Mouse (Mus musculus) myocyte (in vitro differentiated cells): ENCODE data around the gene Edc3. TPM values are rescaled to one million over a fixed set of nuclear protein-coding genes. Genes with fewer than 3 reads are reported as not detected.

Experiments
- H3K27me3 ChIP-seq: one replicate; pipeline ENCODE4 v1.6.1; 2011; ENCODE audit not compliant: control insufficient read depth, insufficient read depth, insufficient read length
- H3K36me3 ChIP-seq: one replicate; pipeline ENCODE4 v1.6.1; 2011; ENCODE audit not compliant: control insufficient read depth, insufficient read depth
- H3K4me2 ChIP-seq: one replicate; pipeline ENCODE4 v1.6.1; 2011; ENCODE audit warnings: low read depth, control low read depth
- H3K4me3 ChIP-seq: one replicate; pipeline ENCODE4 v1.5.1; 2011; ENCODE audit warnings: mild to moderate bottlenecking, control low read depth, moderate library complexity
- H3K79me2 ChIP-seq: one replicate; pipeline ENCODE4 v1.6.1; 2011; ENCODE audit not compliant: control insufficient read depth, insufficient read depth
- H3ac ChIP-seq: one replicate; pipeline ENCODE4 v1.6.1; 2011; ENCODE audit not compliant: control insufficient read depth, insufficient read length
- CEBPB ChIP-seq: IDR thresholded peaks from 2 replicates; pipeline ENCODE4 v1.6.1; 2011; ENCODE audit warnings: mild to moderate bottlenecking, moderate library complexity; ENCODE audit not compliant: poor library complexity, insufficient read depth, severe bottlenecking
- E2F4 ChIP-seq: IDR thresholded peaks from one replicate; pipeline ENCODE4 v1.6.1; 2011; ENCODE audit warnings: mild to moderate bottlenecking, control low read depth, moderate library complexity; ENCODE audit not compliant: insufficient read depth
- MAX ChIP-seq: IDR thresholded peaks from one replicate; pipeline ENCODE4 v1.6.1; 2011; ENCODE audit warnings: low read depth, mild to moderate bottlenecking, control low read depth
- MYOD1 ChIP-seq, 3 experiments: IDR thresholded peaks; one replicate each; pipeline ENCODE4 v1.6.1; 2011; ENCODE audit warnings: control low read depth in 2 of 3, low read depth in 2 of 3, mild to moderate bottlenecking in 2 of 3, moderate library complexity in 1 of 3; ENCODE audit not compliant: insufficient read length in 2 of 3, control insufficient read depth in 1 of 3
- MYOG ChIP-seq, 3 experiments: IDR thresholded peaks; one replicate each; pipeline ENCODE4 v1.6.1; 2011; ENCODE audit warnings: control low read depth in 2 of 3, low read depth in 2 of 3, mild to moderate bottlenecking in 2 of 3; ENCODE audit not compliant: insufficient read length in 2 of 3, control insufficient read depth in 1 of 3, insufficient read depth in 1 of 3
- POLR2A ChIP-seq: IDR thresholded peaks from one replicate; pipeline ENCODE4 v1.6.1; 2011; ENCODE audit warnings: low read depth, mild to moderate bottlenecking, control low read depth, moderate library complexity; ENCODE audit not compliant: insufficient read length
- POLR2AphosphoS2 ChIP-seq: IDR thresholded peaks from one replicate; pipeline ENCODE4 v1.6.1; 2011; ENCODE audit warnings: low read depth, control low read depth; ENCODE audit not compliant: insufficient read length
- REST ChIP-seq: IDR thresholded peaks from one replicate; pipeline ENCODE4 v1.6.1; 2011; ENCODE audit warnings: mild to moderate bottlenecking, control low read depth, moderate library complexity; ENCODE audit not compliant: insufficient read depth, insufficient read length
- SRF ChIP-seq: IDR thresholded peaks from one replicate; pipeline ENCODE4 v1.6.1; 2011; ENCODE audit warnings: low read depth; ENCODE audit not compliant: control insufficient read depth, insufficient read length
- TCF12 ChIP-seq: IDR thresholded peaks from one replicate; pipeline ENCODE4 v1.6.1; 2011; ENCODE audit warnings: mild to moderate bottlenecking, control low read depth; ENCODE audit not compliant: poor library complexity, insufficient read depth, severe bottlenecking
- TCF3 ChIP-seq: IDR thresholded peaks from one replicate; pipeline ENCODE4 v1.6.1; 2011; ENCODE audit warnings: low read depth, control low read depth; ENCODE audit not compliant: insufficient read length
- USF1 ChIP-seq: IDR thresholded peaks from one replicate; pipeline ENCODE4 v1.6.1; 2011; ENCODE audit warnings: low read depth, mild to moderate bottlenecking, control low read depth, moderate library complexity
- polyA plus RNA-seq: library from polyadenylated mRNA; unstranded; fragments of >200 nt; fragmentation: generic; extraction: Trizol; gene quantifications from one replicate; pipeline ENCODE4 v1.2.1, GENCODE M21; 2012; ENCODE audit warnings: missing spikeins

The Edc3 gene
- polyA plus RNA-seq, 1 experiment: 11.0 TPM

- TF ChIP-seq CEBPB (no peak), USF1 (no peak), POLR2A (no peak)
- H3K4me3 ChIP-seq: no peak overlapping the region
- no peaks in the 10 kb centered on the region for H3K27me3 ChIP-seq
- no peak overlapping the region for H3K4me2 ChIP-seq
- H3ac ChIP-seq: no peak overlapping the region
- H3K36me3 ChIP-seq: no peaks in the 10 kb centered on the region
- H3K79me2 ChIP-seq: no peaks in the 10 kb centered on the region
Observed at GRCm38 (mm10) chr9:57769539-57770069, 61.3 kb downstream of the Edc3 start.

- Histone ChIP-seq H3K4me2 (no peak overlapping the region), H3K79me2 (no peaks in the 10 kb centered on the region), H3K27me3 (peaks cover under 1% of the 10 kb centered on the region), H3K4me3 (no peak overlapping the region), H3ac (no peak overlapping the region), H3K36me3 (no peaks in the 10 kb centered on the region)
- TF ChIP-seq MAX (no peak), POLR2A (no peak), CEBPB (no peak), REST (no peak), MYOD1 (IDR thresholded peaks at IDR 0.05; ENCODE audit: control insufficient read depth in 1 of 3, insufficient read length in 2 of 3, low read depth in 2 of 3) (no peak), TCF12 (no peak), POLR2AphosphoS2 (no peak), SRF (no peak), USF1 (no peak), E2F4 (no peak), TCF3 (no peak), MYOG (IDR thresholded peaks at IDR 0.05; ENCODE audit: control insufficient read depth in 1 of 3, insufficient read depth in 1 of 3, insufficient read length in 2 of 3, low read depth in 2 of 3) (no peak)
Observed at GRCm38 (mm10) chr9:57770214-57770613, 61.9 kb downstream of the Edc3 start.

- H3K36me3 ChIP-seq: no peaks in the 10 kb centered on the region
- peaks cover 7% of the 10 kb centered on the region for H3K27me3 ChIP-seq
- no peak overlapping the region for H3ac ChIP-seq
- no peak overlapping the region for H3K4me3 ChIP-seq
- TF ChIP-seq CEBPB (no peak), TCF12 (no peak), E2F4 (no peak), POLR2A (no peak), TCF3 (no peak), MYOG (IDR thresholded peaks at IDR 0.05; ENCODE audit: control insufficient read depth in 1 of 3, insufficient read depth in 1 of 3, insufficient read length in 2 of 3, low read depth in 2 of 3) (no peak), POLR2AphosphoS2 (no peak), REST (no peak)
- no peak overlapping the region for H3K4me2 ChIP-seq
- H3K79me2 ChIP-seq: no peaks in the 10 kb centered on the region
Observed at GRCm38 (mm10) chr9:57770836-57771235, 62.5 kb downstream of the Edc3 start.

GRCm38 (mm10) chr9:57773754-57774153 is 65.4 kb downstream of the Edc3 start:
- TF ChIP-seq POLR2A (no peak), E2F4 (no peak), MAX (no peak), USF1 (no peak), REST (no peak), POLR2AphosphoS2 (no peak), TCF3 (no peak), SRF (no peak), CEBPB (no peak), MYOG (IDR thresholded peaks at IDR 0.05; ENCODE audit: control insufficient read depth in 1 of 3, insufficient read depth in 1 of 3, insufficient read length in 2 of 3, low read depth in 2 of 3) (no peak), MYOD1 (IDR thresholded peaks at IDR 0.05; ENCODE audit: control insufficient read depth in 1 of 3, insufficient read length in 2 of 3, low read depth in 2 of 3) (no peak), TCF12 (no peak)
- H3ac ChIP-seq: no peak overlapping the region
- H3K27me3 ChIP-seq: peaks cover 12% of the 10 kb centered on the region
- H3K4me2 ChIP-seq: no peak overlapping the region
- H3K4me3 ChIP-seq: no peak overlapping the region
- no peaks in the 10 kb centered on the region for H3K36me3 ChIP-seq
- H3K79me2 ChIP-seq: no peaks in the 10 kb centered on the region

GRCm38 (mm10) chr9:57774168-57774567 is 65.8 kb downstream of the Edc3 start:
- peaks cover 12% of the 10 kb centered on the region for H3K27me3 ChIP-seq
- TF ChIP-seq MYOD1 (IDR thresholded peaks at IDR 0.05; ENCODE audit: control insufficient read depth in 1 of 3, insufficient read length in 2 of 3, low read depth in 2 of 3) (no peak), MYOG (IDR thresholded peaks at IDR 0.05; ENCODE audit: control insufficient read depth in 1 of 3, insufficient read depth in 1 of 3, insufficient read length in 2 of 3, low read depth in 2 of 3) (no peak), REST (no peak), TCF12 (no peak), TCF3 (no peak), POLR2AphosphoS2 (no peak), MAX (no peak), POLR2A (no peak), SRF (no peak), E2F4 (no peak), CEBPB (no peak)
- H3K36me3 ChIP-seq: no peaks in the 10 kb centered on the region
- no peak overlapping the region for H3K4me2 ChIP-seq
- H3ac ChIP-seq: no peak overlapping the region
- H3K4me3 ChIP-seq: no peak overlapping the region
- H3K79me2 ChIP-seq: no peaks in the 10 kb centered on the region
